Mouse (Mus musculus): Measurements from ENCODE around the gene Rnf40.

The Rnf40 gene

GRCm38 (mm10) chr7:127652050-127652449 lies 63.5 kb downstream of the Rnf40 start:
- no peak for DNase-seq

GRCm38 (mm10) chr7:127654318-127654717 lies 65.8 kb downstream of the Rnf40 start:
- no peak for DNase-seq
